Mouse (Mus musculus) cortical plate, adult 2 months (tissue): ENCODE data around the gene Tbca. TPM values are rescaled to one million over a fixed set of nuclear protein-coding genes. Genes with fewer than 3 reads are reported as not detected.

Source experiments
- H3K27ac ChIP-seq: fragments of 200-500 bp; 2 replicates; pipeline ENCODE4 v1.5.1; 2012; ENCODE audit warnings: low read length, control low read depth, inconsistent platforms; ENCODE audit not compliant: insufficient read depth
- H3K4me1 ChIP-seq: fragments of 200-500 bp; 2 replicates; pipeline ENCODE4 v1.6.1; 2011; ENCODE audit warnings: low read length; ENCODE audit not compliant: control insufficient read depth, insufficient read depth
- H3K4me3 ChIP-seq: fragments of 200-500 bp; 2 replicates; pipeline ENCODE4 v1.5.1; 2011; ENCODE audit warnings: mild to moderate bottlenecking, low read length, control low read depth; ENCODE audit not compliant: insufficient read depth
- CTCF ChIP-seq: fragments of 200-500 bp; IDR thresholded peaks from 2 replicates; pipeline ENCODE4 v1.5.1; 2011; ENCODE audit warnings: mild to moderate bottlenecking, control low read depth, low read length; ENCODE audit not compliant: insufficient read depth; ENCODE audit errors: extremely low read depth
- POLR2A ChIP-seq: fragments of 200-500 bp; IDR thresholded peaks from 2 replicates; pipeline ENCODE4 v1.6.1; 2011; ENCODE audit warnings: mild to moderate bottlenecking, low read length, control low read depth; ENCODE audit not compliant: insufficient read depth; ENCODE audit errors: extremely low read depth
- polyA plus RNA-seq: library from polyadenylated mRNA; depleted of rRNA; stranded (reverse); fragments of >200 nt; gene quantifications from 2 replicates; pipeline ENCODE4 v1.2.3, GENCODE M21; 2012

Gene Tbca
- polyA plus RNA-seq, 1 experiment: 209 TPM

- no peak for TF ChIP-seq CTCF
- no peak for TF ChIP-seq POLR2A
- Histone ChIP-seq H3K4me1 (no peaks in the 10 kb centered on the region; the same call in 1 of the 2 replicates), H3K27ac (no peak overlapping the region), H3K4me3 (no peak overlapping the region)
These were observed 49.5 kb downstream of the Tbca start for GRCm38 (mm10) chr13:94838047-94838720.

GRCm38 (mm10) chr13:94838756-94839337, 50.1 kb downstream of the Tbca start:
- no peak overlapping the region for H3K27ac ChIP-seq
- no peaks in the 10 kb centered on the region; the same call in 1 of the 2 replicates for H3K4me1 ChIP-seq
- no peak overlapping the region for H3K4me3 ChIP-seq
- TF ChIP-seq CTCF: no peak
- no peak for TF ChIP-seq POLR2A

- TF ChIP-seq POLR2A: no peak
- no peak for TF ChIP-seq CTCF
These were observed 54.5 kb downstream of the Tbca start for GRCm38 (mm10) chr13:94843236-94843635.

GRCm38 (mm10) chr13:94847870-94848269, 59.2 kb downstream of the Tbca start:
- H3K4me1 ChIP-seq: no peaks in the 10 kb centered on the region
- H3K4me3 ChIP-seq: no peak overlapping the region
- H3K27ac ChIP-seq: no peak overlapping the region
- no peak for TF ChIP-seq CTCF

More at GRCm38 (mm10) chr13:94843236-94843635, 54.5 kb downstream of the Tbca start:
- Histone ChIP-seq H3K4me3 (no peak overlapping the region), H3K27ac (no peak overlapping the region), H3K4me1 (no peaks in the 10 kb centered on the region)

GRCm38 (mm10) chr13:94849351-94849750, 60.6 kb downstream of the Tbca start:
- Histone ChIP-seq H3K4me1 (no peaks in the 10 kb centered on the region), H3K4me3 (no peak overlapping the region), H3K27ac (no peak overlapping the region)
- TF ChIP-seq POLR2A (no peak), CTCF (no peak)

- no peak overlapping the region for H3K27ac ChIP-seq
- no peak overlapping the region for H3K4me3 ChIP-seq
- H3K4me1 ChIP-seq: no peaks in the 10 kb centered on the region
- no peak for TF ChIP-seq CTCF
- no peak for TF ChIP-seq POLR2A
These were observed 69.4 kb downstream of the Tbca start for GRCm38 (mm10) chr13:94858016-94858575.

- TF ChIP-seq CTCF (no peak), POLR2A (no peak)
- Histone ChIP-seq H3K4me1 (no peaks in the 10 kb centered on the region), H3K27ac (no peak overlapping the region), H3K4me3 (no peak overlapping the region)
These were observed 70.5 kb downstream of the Tbca start for GRCm38 (mm10) chr13:94859256-94859655.

GRCm38 (mm10) chr13:94862491-94863230, 74.0 kb downstream of the Tbca start:
- no peaks in the 10 kb centered on the region for H3K4me1 ChIP-seq
- TF ChIP-seq POLR2A (no peak), CTCF (no peak)
- H3K4me3 ChIP-seq: no peak overlapping the region
- H3K27ac ChIP-seq: no peak overlapping the region

GRCm38 (mm10) chr13:94866906-94867305, 78.2 kb downstream of the Tbca start:
- no peak for TF ChIP-seq CTCF
- no peak for TF ChIP-seq POLR2A
- no peaks in the 10 kb centered on the region for H3K4me1 ChIP-seq
- H3K27ac ChIP-seq: no peak overlapping the region
- no peak overlapping the region for H3K4me3 ChIP-seq
